Mouse (Mus musculus) hindbrain, embryonic 12.5 days (tissue): ENCODE measurements around the gene Fads1. TPM values are rescaled to one million over a fixed set of nuclear protein-coding genes. Genes with fewer than 3 reads are reported as not detected.

Experiments used
- ATAC-seq: fragments of 200-750 bp; cut with Nextera tagmentation; 2 replicates; pipeline ENCODE4 v1.8.0; 2017; ENCODE audit warnings: moderate TSS enrichment; ENCODE audit not compliant: low FRiP score
- H3K27ac ChIP-seq: fragments of 300-500 bp; sonication (generic); 2 replicates; pipeline ENCODE4 v1.5.1; 2016; ENCODE audit warnings: mild to moderate bottlenecking
- H3K27me3 ChIP-seq: fragments of 300-500 bp; sonication (generic); 2 replicates; pipeline ENCODE4 v1.6.1; 2016; ENCODE audit warnings: mild to moderate bottlenecking
- H3K36me3 ChIP-seq: fragments of 300-500 bp; sonication (generic); 2 replicates; pipeline ENCODE4 v1.6.1; 2016; ENCODE audit warnings: mild to moderate bottlenecking
- H3K4me1 ChIP-seq: fragments of 300-500 bp; sonication (generic); 2 replicates; pipeline ENCODE4 v1.6.1; 2016
- H3K4me2 ChIP-seq: fragments of 300-500 bp; sonication (generic); replicated peaks from 2 replicates; pipeline ENCODE4 v1.6.1; 2016; ENCODE audit warnings: mild to moderate bottlenecking
- H3K4me3 ChIP-seq: fragments of 300-500 bp; sonication (generic); 2 replicates; pipeline ENCODE4 v1.5.1; 2016; ENCODE audit warnings: mild to moderate bottlenecking
- H3K9ac ChIP-seq: fragments of 300-500 bp; sonication (generic); 2 replicates; pipeline ENCODE4 v1.6.1; 2016; ENCODE audit warnings: mild to moderate bottlenecking, moderate library complexity
- H3K9me3 ChIP-seq: fragments of 300-500 bp; sonication (generic); replicated peaks from 2 replicates; pipeline ENCODE4 v1.6.1; 2016; ENCODE audit warnings: mild to moderate bottlenecking
- WGBS: fragments of 180-500 bp; shearing (Covaris S2); methylation state at CpG from one replicate; pipeline ENCODE4 v1.1.7; 2016; 5-methylcytosine and 5-hydroxymethylcytosine counted together
- microRNA-seq: library from miRNA; unstranded; fragments of <30 nt; microRNA quantifications from one replicate; pipeline ENCODE4, GENCODE M21; 2017
- polyA plus RNA-seq: library from polyadenylated mRNA; unstranded; fragments of >200 nt; fragmentation: Nextera tagmentation; extraction: Ambion mirVana; gene quantifications from 2 replicates; pipeline ENCODE4 v1.2.1, GENCODE M21; 2016

Fads1 gene
- polyA plus RNA-seq, 1 experiment from 2014 or later = 175 TPM

GRCm38 (mm10) chr19:10240654-10241305 lies 58.1 kb downstream of the Fads1 start, which contains the start of gene Myrf:
TSS of gene Myrf (minus strand) at chr19:10240748.
- peaks cover 24% of the 10 kb centered on the region for H3K27me3 ChIP-seq
- H3K36me3 ChIP-seq = no peaks in the 10 kb centered on the region
- no peak within 1 kb of the TSS for H3K27ac ChIP-seq
- peaks cover 15% of the 10 kb centered on the region for H3K4me1 ChIP-seq
- H3K9me3 ChIP-seq = no peaks in the 10 kb centered on the region
- peak within 1 kb of the TSS; percentile 58 for H3K9ac ChIP-seq
- H3K4me3 ChIP-seq = peak within 1 kb of the TSS; percentile 46
- 10% methylated on average over 42 of the region's 43 CpGs for WGBS
- peak; percentile 73 for ATAC-seq
- H3K4me2 ChIP-seq = peak within 1 kb of the TSS; percentile 75

GRCm38 (mm10) chr19:10242916-10243315 lies 60.2 kb downstream of the Fads1 start:
- no peaks in the 10 kb centered on the region for H3K9me3 ChIP-seq
- no peaks in the 10 kb centered on the region for H3K36me3 ChIP-seq
- H3K4me3 ChIP-seq = no peak overlapping the region
- no peak for ATAC-seq
- no peak overlapping the region for H3K9ac ChIP-seq
- H3K4me1 ChIP-seq = peaks cover 22% of the 10 kb centered on the region
- H3K4me2 ChIP-seq = no peak overlapping the region
- no peak overlapping the region for H3K27ac ChIP-seq
- WGBS = 2% methylated on average over 8 of the region's 8 CpGs
- peaks cover 24% of the 10 kb centered on the region for H3K27me3 ChIP-seq

- H3K36me3 ChIP-seq = no peaks in the 10 kb centered on the region
- H3K9me3 ChIP-seq = no peaks in the 10 kb centered on the region
- H3K9ac ChIP-seq = no peak overlapping the region
- 39% methylated on average over 3 of the region's 3 CpGs for WGBS
- peaks cover 22% of the 10 kb centered on the region for H3K4me1 ChIP-seq
- no peak overlapping the region for H3K27ac ChIP-seq
- no peak overlapping the region for H3K4me2 ChIP-seq
- peaks cover 14% of the 10 kb centered on the region; the same call in 1 of the 2 replicates for H3K27me3 ChIP-seq
- no peak for ATAC-seq
- no peak overlapping the region for H3K4me3 ChIP-seq
Measured at GRCm38 (mm10) chr19:10244183-10244582, 61.5 kb downstream of the Fads1 start.

Small RNA genes within 50 kb of the gene (microRNA-seq; reads per million reads assigned to microRNA genes)
- gene Mir6993 = 1.1 reads per million

Other genes starting within 250 kb of the Fads1 start
- 1,445 and 1,581 TPM in 2 replicates for gene Fth1, start 202.3 kb upstream of the Fads1 start, polyA plus RNA-seq
- gene Best1, start 181.3 kb upstream of the Fads1 start, polyA plus RNA-seq = 0.94 and 1.1 TPM in 2 replicates
- 35.4 and 40.0 TPM in 2 replicates for gene Rab3il1, start 181.2 kb upstream of the Fads1 start, polyA plus RNA-seq
- 13.1 and 16.6 TPM in 2 replicates for gene Fads3, start 141.3 kb upstream of the Fads1 start, polyA plus RNA-seq
- gene Fads2, start 81.1 kb upstream of the Fads1 start, polyA plus RNA-seq = 173 and 177 TPM in 2 replicates
- 313 and 342 TPM in 2 replicates for gene Tmem258, start 21.1 kb downstream of the Fads1 start, polyA plus RNA-seq
- 60.3 and 62.4 TPM in 2 replicates for gene Fen1, start 21.3 kb downstream of the Fads1 start, polyA plus RNA-seq
- 1.3 and 1.9 TPM in 2 replicates for gene Myrf, start 57.9 kb downstream of the Fads1 start, polyA plus RNA-seq
- gene Dagla, start 122.0 kb downstream of the Fads1 start, polyA plus RNA-seq = 4.9 and 5.1 TPM in 2 replicates
- 6.2 and 7.6 TPM in 2 replicates for gene Syt7, start 206.2 kb downstream of the Fads1 start, polyA plus RNA-seq